Mouse (Mus musculus): ENCODE measurements around the gene Tbc1d7.
A peak's percentile ranks its signal among the peaks of the same experiment; 100 is the strongest.

The Tbc1d7 gene

GRCm38 (mm10) chr13:43171020-43171710 is at the start of gene Tbc1d7:
Tbc1d7 (minus strand) TSS chr13:43171501.
- peak; percentile 83 for DNase-seq (ENCODE audit: low spot score)

GRCm38 (mm10) chr13:43220635-43221034 is 49.3 kb upstream of the Tbc1d7 start:
- no peak for DNase-seq (ENCODE audit: low spot score)

- no peak for DNase-seq (ENCODE audit: low spot score)
Observed at GRCm38 (mm10) chr13:43218764-43219163, 47.5 kb upstream of the Tbc1d7 start.

GRCm38 (mm10) chr13:43218284-43218683 is 47.0 kb upstream of the Tbc1d7 start:
- no peak for DNase-seq (ENCODE audit: low spot score)

- DNase-seq (ENCODE audit: low spot score), result no peak
Observed at GRCm38 (mm10) chr13:43217686-43218085, 46.4 kb upstream of the Tbc1d7 start.

- no peak for DNase-seq (ENCODE audit: low spot score)
Observed at GRCm38 (mm10) chr13:43217059-43217458, 45.8 kb upstream of the Tbc1d7 start.

- no peak for DNase-seq (ENCODE audit: low spot score)
Observed at GRCm38 (mm10) chr13:43215994-43216706, 44.8 kb upstream of the Tbc1d7 start.

GRCm38 (mm10) chr13:43215144-43215993 is 44.1 kb upstream of the Tbc1d7 start:
- no peak for DNase-seq (ENCODE audit: low spot score)

GRCm38 (mm10) chr13:43212338-43212737 is 41.0 kb upstream of the Tbc1d7 start:
- DNase-seq (ENCODE audit: low spot score), result no peak

- no peak for DNase-seq (ENCODE audit: low spot score)
Observed at GRCm38 (mm10) chr13:43210956-43211355, 39.7 kb upstream of the Tbc1d7 start.

GRCm38 (mm10) chr13:43209560-43209959 is 38.3 kb upstream of the Tbc1d7 start:
- DNase-seq (ENCODE audit: low spot score), result no peak

- DNase-seq (ENCODE audit: low spot score), result no peak
Observed at GRCm38 (mm10) chr13:43208914-43209439, 37.7 kb upstream of the Tbc1d7 start.

- DNase-seq (ENCODE audit: low spot score), result no peak
Observed at GRCm38 (mm10) chr13:43206118-43206683, 34.9 kb upstream of the Tbc1d7 start.

GRCm38 (mm10) chr13:43203641-43204040 is 32.3 kb upstream of the Tbc1d7 start:
- DNase-seq (ENCODE audit: low spot score), result no peak

GRCm38 (mm10) chr13:43203234-43203633 is 31.9 kb upstream of the Tbc1d7 start:
- no peak for DNase-seq (ENCODE audit: low spot score)

- DNase-seq (ENCODE audit: low spot score), result no peak
Observed at GRCm38 (mm10) chr13:43202351-43202750, 31.1 kb upstream of the Tbc1d7 start.

- no peak for DNase-seq (ENCODE audit: low spot score)
Observed at GRCm38 (mm10) chr13:43201033-43201432, 29.7 kb upstream of the Tbc1d7 start.

- no peak for DNase-seq (ENCODE audit: low spot score)
Observed at GRCm38 (mm10) chr13:43200473-43200872, 29.2 kb upstream of the Tbc1d7 start.

GRCm38 (mm10) chr13:43199749-43200148 is 28.4 kb upstream of the Tbc1d7 start:
- DNase-seq (ENCODE audit: low spot score), result no peak

GRCm38 (mm10) chr13:43199282-43199681 is 28.0 kb upstream of the Tbc1d7 start:
- DNase-seq (ENCODE audit: low spot score), result no peak

- DNase-seq (ENCODE audit: low spot score), result no peak
Observed at GRCm38 (mm10) chr13:43197187-43197586, 25.9 kb upstream of the Tbc1d7 start.

- no peak for DNase-seq (ENCODE audit: low spot score)
Observed at GRCm38 (mm10) chr13:43196000-43196399, 24.7 kb upstream of the Tbc1d7 start.
